Mouse (Mus musculus): ENCODE measurements around the gene Kcnj10.

Gene Kcnj10

DNA sequence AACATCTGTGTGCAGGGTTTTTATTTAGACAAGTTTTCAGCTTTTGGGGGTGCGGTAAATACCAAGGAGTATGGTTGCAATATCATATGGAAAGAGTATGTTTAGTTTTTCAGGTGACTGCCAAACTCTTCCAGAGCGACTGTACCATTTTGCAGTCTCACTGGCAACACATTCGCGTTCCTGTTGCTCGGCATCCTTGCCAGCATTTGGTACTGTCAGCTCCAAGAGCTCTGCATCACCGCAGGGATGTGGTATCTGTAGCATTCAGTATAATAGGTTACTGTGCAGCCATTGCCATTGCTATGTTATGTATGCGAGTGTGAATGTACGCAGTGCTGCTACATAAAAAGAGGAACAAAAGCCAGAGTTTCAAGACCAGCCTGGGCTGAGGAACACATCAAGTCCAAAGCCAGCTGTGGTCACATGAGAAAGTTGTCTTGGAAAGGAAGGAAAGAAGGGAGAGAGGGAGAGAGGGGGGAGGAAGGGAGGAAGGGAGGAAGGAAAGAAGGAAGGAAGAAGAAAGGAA, 9.5 kb upstream of the Kcnj10 start:
- DNase-seq (ENCODE audit: low read depth) = no peak

DNA sequence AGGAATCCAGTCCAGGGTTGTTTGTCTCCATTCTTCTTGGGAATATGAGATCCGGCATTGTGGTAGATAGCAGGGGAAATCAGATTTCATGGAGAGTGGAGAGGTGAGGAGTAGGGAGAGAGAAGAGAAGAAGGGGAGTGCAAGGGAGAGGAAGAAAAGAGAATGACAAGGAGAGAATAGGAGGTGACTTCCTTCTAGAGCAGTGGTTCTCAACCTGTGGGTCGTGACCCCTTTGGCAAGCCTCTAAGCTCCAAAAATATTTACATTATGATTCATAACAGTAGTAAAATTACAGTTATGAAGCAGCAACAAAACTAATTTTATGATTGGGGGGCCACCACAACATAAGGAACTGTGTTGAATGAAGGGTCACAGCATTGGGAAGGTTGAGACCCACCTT, 8.1 kb upstream of the Kcnj10 start:
- DNase-seq (ENCODE audit: low read depth) = no peak

DNA sequence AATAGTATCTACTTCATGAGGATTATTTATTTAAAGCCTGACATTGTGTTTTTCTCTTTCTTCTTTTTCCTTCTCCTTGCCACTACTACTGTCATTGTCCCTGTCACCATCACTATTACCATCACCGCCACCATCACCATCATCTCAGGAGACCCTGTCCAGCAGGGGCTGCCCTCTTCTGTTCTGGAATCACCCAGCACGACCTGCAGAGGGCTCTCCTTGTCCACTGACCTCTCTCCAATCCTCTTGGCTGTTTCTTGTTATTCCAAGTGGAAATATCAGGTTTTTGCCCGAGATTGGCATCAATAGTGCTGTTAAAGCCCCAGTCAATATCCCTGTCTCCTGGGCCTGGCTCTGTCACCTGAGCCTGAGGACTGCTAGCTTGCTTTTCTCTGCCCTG, 7.5 kb upstream of the Kcnj10 start:
- no peak for DNase-seq (ENCODE audit: low read depth)

DNA sequence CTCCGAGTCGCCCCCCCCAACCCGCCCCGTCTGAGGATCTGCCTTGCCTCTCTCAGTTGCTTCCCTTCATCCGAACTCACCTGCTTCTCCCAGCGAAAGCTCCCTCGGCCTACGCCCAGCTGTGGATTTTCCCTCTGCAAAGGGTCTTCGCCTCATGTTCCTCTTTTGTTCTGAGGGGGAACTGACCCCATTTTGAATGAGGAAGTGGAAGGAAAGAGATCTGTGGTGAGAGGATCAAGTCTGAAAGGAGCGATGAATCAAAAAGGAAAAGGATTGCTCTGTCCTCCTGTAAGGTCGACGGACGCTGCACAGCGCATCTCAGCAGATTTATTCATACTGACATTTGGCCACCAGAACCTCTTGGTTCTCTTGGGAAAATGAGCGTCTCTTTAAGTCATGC, 5.2 kb upstream of the Kcnj10 start:
- no peak for DNase-seq (ENCODE audit: low read depth)

DNA sequence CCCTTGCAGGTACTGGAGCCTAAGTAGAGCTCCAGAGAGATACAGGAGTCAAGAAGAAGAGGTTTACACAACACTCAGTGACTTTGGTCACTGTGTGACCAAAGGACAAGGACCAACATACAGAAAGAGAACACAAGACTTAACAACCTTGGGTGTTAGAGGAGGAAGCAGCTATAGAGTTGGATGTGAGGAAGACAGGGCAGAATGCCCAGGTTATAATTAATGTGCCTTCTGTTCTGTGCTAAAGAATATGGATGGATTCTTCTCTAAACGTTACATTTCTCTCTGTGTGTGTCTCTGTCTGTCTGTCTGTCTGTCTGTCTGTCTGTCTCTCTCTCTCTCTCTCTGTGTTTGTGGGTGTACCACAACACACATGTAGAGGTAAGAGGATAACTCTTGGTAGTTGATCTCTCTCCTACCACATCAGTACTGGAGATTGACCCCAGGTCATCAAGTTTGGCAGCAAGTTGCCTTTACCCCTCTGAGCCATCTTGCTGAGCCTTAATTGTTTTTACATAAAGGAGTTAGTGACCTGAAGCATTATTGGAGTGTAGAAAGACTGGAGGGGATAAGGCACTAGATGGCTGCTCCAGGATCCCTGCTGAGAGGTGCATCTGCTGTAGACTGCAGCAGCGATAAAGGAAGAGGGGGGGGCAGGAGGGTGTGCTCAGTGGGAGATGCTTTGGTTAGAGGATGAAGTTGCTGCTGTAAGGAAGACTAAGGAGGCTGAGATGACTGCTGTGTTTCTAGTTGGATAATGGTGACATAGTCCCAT, 3.4 kb upstream of the Kcnj10 start:
- no peak for DNase-seq (ENCODE audit: low read depth)

DNA sequence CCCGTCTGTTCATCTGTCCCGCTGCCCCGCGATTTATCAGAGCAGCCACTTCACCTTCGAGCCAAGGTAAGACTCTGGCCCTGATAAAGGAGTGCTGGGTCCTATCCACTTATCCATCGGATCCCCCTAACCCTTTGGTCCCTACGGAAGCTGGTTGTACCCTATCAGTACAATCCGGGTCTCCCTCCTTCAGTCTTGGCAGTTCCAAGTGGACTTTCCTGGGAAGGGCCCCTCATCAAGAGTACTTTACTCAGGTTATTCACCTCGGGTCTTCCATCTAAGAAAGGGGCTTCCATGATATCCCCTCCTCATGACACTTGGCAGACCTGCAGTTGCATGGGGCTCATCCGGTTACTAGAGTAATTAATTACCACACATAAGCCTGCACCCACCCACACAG, 376 bp downstream of the Kcnj10 start:
- DNase-seq (ENCODE audit: low read depth) = no peak

DNA sequence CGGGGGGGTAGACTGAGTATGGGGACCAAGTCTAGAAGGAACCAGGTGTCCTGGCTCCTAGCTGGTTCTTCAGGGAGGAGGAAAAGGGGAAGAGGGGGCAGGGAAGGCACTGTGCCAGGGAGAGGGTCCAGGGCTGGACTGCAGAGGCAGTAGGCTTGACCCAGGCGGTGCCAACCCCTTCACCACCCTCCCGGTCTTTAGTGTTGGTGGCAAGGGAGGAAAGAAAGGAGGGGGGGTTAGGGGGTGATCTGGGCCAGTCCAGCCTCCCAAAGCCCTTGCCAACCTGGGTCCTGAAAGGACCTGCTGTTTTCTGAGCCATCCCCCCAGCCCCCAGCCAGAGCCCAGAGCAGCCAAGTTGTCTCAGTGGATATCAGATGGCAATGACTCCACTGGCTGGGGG, 1.7 kb downstream of the Kcnj10 start:
- no peak for DNase-seq (ENCODE audit: low read depth)

DNA sequence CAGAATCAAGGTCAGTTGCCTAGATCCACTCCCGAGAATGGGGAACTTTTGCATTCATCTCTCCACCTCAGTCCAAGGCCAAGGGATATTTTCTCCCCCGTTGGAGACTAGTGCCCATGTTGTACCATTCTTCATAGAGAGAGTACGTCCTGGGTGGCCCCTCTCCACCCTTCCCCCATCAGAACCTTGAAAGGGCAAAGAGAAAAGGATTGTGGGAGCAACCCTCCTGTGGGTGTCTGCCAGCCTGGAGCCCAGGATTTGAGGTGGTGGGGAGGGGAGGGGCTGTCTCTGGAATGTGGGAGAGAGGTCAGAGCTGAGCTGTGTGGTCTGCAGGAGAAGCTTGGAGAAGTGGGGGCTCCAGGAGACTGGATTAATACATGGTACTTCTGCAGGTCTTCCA, 2.9 kb downstream of the Kcnj10 start:
- DNase-seq (ENCODE audit: low read depth) = no peak

DNA sequence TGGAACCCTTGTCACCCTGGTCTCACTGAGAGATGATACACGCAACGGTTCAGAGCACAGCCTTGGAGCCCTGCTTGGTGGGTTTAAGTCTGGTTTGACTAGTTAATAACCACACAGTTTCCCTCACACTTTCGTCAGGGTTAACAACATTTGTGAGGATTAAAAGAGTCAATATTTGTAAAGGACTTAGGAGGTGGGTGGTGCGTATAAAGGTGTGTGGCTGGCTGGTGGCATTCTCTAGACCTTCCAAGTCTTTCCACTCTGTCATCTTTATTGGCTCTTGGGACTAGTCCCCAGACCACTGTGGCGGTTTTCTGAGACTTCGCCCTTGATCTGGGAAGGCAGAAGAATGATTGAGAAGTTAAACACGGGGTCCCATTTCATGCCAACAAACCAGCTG, 3.8 kb downstream of the Kcnj10 start:
- DNase-seq (ENCODE audit: low read depth) = no peak

DNA sequence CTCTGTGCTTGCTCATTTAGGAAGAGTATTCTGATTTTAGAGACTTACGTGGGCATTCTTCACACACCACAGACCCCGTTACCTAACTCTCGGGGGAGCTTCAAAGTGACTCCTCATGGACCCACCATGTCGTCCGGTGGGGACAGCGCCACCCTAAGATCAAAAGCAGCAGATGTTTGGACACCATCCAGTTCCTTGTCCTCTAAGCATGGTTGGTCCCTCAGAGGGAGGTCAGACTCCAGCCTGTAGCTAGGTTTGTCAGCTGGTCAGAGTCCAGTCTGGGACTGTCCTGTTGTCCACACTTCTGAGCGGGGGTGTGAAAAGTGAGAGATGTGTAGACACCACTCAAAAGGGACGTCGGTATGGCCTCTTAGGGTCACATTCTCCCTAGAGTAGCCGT, 5.7 kb downstream of the Kcnj10 start:
- no peak for DNase-seq (ENCODE audit: low read depth)

DNA sequence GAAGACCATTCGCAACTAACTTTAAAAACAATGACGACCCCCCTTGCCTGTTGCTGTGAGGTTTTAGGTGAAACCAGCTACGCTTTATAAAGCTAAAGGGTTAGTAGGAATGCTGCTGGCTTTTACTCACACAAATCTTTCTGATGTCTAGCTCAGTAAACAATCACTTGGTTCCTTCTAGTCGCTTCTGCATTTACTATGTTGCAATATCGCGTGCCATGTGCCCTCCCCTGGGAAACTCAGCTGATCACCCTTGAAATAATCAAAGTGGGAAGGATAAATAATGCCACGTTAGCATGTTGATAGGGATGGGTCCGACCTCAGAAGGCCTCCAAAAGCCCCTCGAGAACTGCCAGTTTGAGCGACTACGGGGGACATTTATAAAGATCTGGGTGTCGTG, 6.4 kb downstream of the Kcnj10 start:
- no peak for DNase-seq (ENCODE audit: low read depth)

DNA sequence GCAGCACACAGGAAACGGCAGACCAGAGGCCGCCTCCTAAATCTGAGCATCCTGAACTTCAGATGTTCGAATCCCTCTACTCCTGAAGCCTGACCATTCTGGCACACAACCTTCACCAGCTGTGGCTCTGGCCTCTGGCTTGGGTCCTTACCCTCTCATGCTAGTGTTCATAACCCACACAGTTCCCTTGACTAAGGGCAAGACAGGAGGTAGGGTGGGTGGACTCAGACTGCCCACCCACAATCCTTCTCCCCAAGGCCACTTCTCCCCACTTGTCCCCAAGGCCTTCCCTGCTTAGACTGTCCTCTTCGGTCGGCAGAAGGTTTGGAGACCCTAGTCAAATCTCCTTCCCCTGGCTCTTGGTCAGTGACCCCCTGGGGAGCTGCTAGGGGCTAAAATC, 8.5 kb downstream of the Kcnj10 start:
- no peak for DNase-seq (ENCODE audit: low read depth)

DNA sequence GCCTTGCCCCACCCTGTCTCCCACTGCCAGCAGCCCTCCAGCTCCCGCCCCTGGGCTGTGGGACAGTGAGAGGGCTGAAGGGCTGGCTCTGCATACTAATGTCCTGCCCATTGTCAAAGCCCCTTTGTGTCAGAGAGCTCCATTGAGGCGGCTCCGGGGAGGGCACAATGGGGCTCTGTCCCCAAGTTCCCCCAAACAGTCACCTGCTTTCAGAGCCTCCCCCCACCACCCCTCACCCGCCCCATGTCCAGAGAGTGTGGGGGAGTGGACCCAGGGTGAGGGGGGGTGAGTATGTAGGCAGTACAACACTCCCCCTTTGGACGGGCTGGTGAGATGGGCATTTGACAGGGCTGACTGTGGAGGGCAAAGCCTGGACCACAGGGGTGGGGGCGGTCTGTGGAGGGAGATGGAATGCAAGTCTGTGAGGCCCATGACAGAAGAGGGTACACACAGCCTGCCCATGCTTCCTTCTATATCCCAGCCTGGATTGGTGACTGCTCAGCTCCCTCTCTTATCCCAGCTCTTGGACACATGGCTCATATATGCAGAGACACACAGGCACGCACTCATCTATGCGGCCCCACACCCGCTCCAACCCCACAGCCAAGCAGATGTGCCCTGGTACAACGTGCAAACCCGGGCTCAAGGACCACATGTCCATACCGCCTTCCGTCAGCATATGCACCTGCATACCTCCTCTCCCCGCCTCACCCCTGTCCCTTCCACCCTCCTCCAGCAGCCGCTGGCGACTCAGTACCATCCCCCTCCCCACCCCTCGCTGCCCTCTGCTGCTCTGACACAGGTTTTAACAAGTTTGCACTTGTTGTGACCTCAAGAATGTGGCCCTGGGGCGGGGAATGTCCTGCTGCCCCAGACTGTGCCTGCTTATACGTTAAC, 9.2 kb downstream of the Kcnj10 start:
- DNase-seq (ENCODE audit: low read depth) = no peak

DNA sequence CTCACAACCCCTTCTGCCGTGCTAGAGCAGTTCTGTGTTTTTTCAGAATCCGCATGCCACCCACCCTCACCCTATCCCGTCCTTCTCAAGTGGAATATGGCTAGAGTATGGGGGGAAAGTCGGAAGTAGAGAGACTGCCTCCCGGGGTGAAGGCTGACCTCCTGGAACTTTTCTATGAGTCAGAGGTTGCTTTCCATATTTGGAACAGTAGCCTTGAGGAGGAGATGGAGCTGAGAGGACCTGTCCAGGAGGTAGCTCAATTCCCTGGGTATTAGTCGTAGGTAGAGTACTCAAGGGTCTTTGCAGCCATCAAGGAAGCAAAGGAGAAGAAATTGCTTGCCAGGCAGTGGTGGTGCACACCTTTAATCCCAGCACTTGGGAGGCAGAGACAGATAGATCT, 11.0 kb downstream of the Kcnj10 start:
- no peak for DNase-seq (ENCODE audit: low read depth)

DNA sequence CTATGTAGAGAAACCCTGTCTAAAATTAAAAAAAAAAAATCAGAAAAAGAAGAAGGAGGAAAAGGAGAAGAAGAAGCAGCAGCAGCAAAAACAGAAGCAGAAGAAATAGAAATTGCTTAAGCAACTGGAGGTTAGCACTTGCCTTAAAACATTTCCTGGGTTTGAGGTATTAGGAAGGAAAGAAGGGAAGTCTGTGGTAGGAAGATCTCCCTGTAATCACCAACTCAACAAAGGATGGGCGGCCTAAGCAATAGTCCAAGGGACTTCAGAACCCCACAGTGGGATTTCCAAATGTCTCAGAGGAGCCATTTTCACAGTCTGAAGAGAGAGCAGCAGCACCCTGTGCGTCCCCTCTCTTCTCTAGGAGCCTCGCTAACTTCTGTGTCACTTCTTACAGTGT, 11.4 kb downstream of the Kcnj10 start:
- DNase-seq (ENCODE audit: low read depth) = no peak

DNA sequence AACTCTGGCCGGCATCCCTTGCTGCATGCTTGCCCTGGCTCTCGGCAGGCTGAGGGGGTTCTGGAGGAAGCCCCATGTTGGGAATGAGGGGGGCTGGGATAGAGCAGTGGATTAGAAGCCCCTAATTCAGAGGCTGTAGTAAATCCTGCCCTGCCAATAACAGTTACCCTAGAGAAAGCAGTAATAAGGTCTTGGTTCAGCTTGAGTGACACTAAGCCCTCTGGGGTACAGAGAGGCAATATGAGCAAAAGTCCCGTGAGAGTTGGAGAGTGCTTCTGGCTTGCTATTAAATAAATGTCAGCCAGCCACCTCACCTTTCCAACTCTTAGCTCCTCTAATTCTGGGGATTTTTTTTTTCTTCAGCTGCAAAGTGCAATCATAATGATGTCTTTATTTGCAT, 14.3 kb downstream of the Kcnj10 start:
- no peak for DNase-seq (ENCODE audit: low read depth)

DNA sequence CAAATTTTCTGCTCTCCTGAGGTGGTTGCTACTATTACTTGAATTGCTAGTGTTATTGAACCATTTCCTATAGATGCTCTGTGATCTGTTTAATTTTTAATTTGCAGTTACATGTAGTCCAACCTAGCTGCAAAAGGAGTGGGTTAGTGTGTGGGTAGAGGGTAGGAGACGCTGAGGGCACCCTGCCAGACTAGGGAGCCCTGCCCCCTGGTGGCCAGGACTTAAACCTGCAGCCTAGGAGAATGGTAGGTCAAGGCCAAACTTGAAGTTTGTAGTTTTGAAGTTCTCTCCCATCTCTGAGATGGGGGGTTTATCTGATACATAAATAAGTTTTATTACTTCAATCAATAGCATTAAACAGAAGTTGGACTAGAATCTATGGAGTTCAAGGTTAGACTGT, 16.5 kb downstream of the Kcnj10 start:
- peak; percentile 70 for DNase-seq (ENCODE audit: low read depth)

DNA sequence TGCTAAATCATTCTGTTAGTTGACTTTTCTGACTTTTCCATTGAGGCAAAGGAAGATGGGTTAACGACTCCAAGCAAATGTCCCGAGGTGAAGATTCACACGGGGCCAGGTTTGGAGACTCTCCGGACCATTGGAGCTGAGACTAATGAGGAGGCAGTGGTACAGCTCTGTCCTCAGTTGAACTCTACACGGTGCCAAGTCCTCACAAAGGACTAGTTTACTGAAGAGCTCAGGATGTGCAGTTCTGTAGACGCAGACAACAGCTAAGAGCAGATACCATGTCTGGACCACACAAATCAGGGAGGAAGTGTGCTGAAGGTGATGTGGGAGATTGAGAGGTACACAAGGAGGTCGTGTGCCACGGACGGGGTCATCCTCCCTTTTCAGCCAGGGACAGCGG, 17.3 kb downstream of the Kcnj10 start:
- DNase-seq (ENCODE audit: low read depth) = no peak

DNA sequence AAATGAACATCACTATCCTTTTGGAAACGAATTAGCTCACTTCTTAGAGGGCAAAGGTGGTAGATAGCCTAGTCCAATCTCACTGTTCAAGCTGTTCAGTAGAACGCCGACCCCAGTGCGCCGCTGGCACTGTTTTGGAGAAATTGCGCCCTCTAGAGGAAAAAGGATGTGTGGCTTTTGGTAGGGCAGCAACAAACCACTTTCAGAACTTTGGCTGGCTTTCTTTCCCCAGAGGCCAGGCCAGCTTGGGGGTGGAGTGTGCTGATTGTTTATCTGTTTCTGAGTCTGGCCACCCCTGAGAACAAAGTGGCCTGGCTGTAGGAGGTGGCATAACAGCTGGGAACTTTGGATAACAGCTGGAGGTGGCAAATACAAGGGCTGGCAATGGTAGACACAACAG, 23.7 kb downstream of the Kcnj10 start:
- peak; percentile 71 for DNase-seq (ENCODE audit: low read depth)

DNA sequence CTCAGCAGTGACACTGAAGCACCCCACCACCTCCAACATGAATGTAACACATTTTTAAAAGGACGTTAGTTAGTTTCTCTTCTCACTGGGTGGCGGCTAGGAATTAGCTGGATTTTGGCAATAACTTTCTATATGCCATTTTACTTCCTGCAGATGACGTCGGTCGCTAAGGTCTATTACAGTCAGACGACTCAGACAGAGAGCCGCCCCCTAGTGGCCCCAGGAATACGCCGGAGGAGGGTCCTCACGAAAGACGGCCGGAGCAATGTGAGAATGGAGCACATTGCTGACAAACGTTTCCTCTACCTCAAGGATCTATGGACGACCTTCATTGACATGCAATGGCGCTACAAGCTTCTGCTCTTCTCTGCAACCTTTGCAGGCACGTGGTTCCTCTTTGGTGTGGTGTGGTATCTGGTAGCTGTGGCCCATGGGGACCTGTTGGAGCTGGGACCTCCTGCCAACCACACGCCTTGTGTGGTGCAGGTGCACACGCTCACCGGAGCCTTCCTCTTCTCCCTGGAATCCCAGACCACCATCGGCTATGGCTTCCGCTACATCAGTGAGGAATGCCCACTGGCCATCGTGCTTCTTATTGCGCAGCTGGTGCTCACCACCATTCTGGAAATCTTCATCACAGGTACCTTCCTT, 27.9 kb downstream of the Kcnj10 start:
- DNase-seq (ENCODE audit: low read depth) = peak; percentile 30

DNA sequence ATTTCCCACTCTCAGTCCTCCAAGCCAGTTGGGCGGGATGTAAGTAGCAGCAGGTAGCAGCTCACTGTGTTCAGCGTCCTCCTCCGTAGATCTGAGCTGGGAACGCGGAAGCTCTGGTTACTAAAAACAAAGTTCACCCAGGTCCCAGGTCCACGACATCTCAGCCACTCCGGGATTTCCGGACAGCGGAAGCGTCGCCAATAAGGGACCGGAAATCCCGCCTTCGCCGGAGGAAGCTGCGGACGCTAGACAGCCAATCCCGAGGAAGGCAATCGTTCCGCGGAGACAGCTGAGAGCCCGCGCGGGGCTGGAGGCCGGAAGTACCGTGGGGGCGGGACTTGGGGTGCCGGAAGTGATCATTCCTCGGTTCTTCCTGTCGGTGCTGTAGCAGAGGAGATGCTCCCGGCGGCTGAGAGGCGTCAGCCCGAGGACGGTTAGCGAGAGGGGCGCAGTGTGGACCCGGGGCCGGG, 35.2 kb downstream of the Kcnj10 start, which contains the start of gene Pigm:
Gene Pigm (plus strand): TSS at position 349 of the 470 bp plus-strand sequence.
- DNase-seq (ENCODE audit: low read depth) = peak; percentile 98

DNA sequence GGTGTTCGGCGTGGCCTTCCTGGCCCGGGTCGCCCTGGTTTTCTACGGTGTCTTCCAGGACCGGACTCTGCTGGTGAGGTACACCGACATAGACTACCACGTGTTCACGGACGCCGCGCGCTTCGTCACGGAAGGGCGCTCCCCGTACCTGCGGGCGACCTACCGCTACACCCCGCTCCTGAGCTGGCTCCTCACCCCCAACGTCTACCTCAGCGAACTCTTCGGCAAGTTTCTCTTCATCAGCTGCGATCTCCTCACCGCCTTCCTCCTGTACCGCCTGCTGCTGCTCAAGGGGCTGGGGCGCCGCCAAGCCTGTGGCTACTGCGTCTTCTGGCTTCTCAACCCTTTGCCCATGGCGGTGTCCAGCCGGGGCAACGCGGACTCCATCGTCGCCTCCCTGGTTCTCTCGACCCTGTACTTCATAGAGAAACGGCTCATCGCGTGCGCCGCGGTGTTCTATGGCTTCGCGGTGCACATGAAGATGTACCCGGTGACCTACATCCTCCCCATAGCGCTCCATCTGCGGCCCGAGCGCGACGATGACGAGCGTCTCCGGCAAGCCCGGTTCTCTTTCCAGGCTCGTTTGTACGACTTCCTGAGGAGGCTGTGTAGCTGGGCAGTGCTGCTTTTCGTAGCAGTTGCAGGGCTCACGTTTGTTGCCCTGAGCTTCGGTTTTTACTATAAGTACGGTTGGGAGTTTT, 35.9 kb downstream of the Kcnj10 start:
- peak; percentile 45 for DNase-seq (ENCODE audit: low read depth)
